Mouse (Mus musculus): ENCODE data around the gene Nsd2. TPM values are rescaled to one million over a fixed set of nuclear protein-coding genes. Genes with fewer than 3 reads are reported as not detected.

Nsd2 gene
- polyA plus RNA-seq, 1 experiment from 2014 or later, result 13.9 TPM

DNA sequence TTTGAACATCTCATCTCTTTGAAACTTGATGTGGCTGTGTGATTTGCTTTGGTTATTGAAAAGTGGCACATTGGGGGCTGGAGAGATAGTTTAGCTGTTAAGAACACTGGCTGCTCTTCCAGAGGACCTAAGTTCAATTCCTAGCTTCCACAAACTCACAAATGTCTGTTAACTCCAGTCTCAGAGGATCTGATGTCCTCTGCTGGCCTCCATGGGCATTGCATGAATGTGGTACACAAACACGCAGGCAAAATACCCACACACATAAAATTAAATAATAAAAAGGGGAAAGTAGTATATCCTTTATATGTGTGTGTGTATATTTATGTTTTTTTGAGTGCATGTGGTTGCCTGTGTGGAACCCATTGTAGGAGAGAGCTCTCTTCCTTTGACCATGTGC lies 10.3 kb downstream of the Nsd2 start:
- DNase-seq (no peak), ATAC-seq (no peak)
- Histone ChIP-seq H3K27me3 (ENCODE audit: insufficient read depth, low read length) (no peaks in the 10 kb centered on the region), H3K4me2 (ENCODE audit: low read depth, low read length) (no peak overlapping the region), H3K27ac (ENCODE audit: low read depth) (no peak overlapping the region), H3K4me1 (ENCODE audit: insufficient read depth) (no peaks in the 10 kb centered on the region), H3K9me3 (ENCODE audit: low read length) (no peaks in the 10 kb centered on the region), H3K4me3 (ENCODE audit: low read depth, low read length) (no peak overlapping the region), H3K36me3 (replicated peaks; ENCODE audit: insufficient read depth, low read length) (peaks cover 3% of the 10 kb centered on the region; the same call in 1 of the 2 replicates), H3K9ac (replicated peaks) (no peak overlapping the region)
- TF ChIP-seq EP300 (IDR thresholded peaks at IDR 0.05; ENCODE audit: low read depth) (no peak), CTCF (IDR thresholded peaks at IDR 0.05; ENCODE audit: low read depth) (peak; percentile 61)
- WGBS (ENCODE audit: insufficient replicate concordance), result 85% methylated on average over 1 of the region's 1 CpGs

DNA sequence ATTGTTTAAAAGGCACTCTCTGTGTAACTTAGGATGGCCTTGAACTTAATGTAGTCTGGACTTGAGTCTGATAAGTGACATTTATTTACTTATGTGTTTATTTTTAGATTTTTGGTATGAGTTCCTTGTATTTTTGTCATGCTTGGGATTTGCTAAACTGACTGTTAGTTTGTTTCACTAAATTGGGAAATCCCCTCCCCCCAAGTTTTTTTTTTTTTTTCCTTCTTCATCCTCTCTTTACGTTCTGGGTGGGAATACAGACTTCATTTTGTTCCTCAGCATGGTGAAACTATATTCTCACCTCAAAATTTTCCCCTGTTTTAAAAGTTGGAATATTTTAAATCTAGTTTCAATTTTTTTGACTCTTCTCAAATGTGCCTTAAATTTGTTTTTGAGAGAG lies 20.8 kb downstream of the Nsd2 start:
- Histone ChIP-seq H3K27ac (ENCODE audit: low read depth) (no peak overlapping the region), H3K27me3 (ENCODE audit: insufficient read depth, low read length) (no peaks in the 10 kb centered on the region), H3K9me3 (ENCODE audit: low read length) (no peaks in the 10 kb centered on the region), H3K9ac (replicated peaks) (no peak overlapping the region), H3K4me2 (ENCODE audit: low read depth, low read length) (no peak overlapping the region), H3K36me3 (replicated peaks; ENCODE audit: insufficient read depth, low read length) (peaks cover 21% of the 10 kb centered on the region), H3K4me3 (ENCODE audit: low read depth, low read length) (no peak overlapping the region), H3K4me1 (ENCODE audit: insufficient read depth) (peaks cover 7% of the 10 kb centered on the region; the same call in 1 of the 2 replicates)
- no peak for DNase-seq
- no peak for ATAC-seq
- 81% methylated on average over 1 of the region's 1 CpGs for WGBS (ENCODE audit: insufficient replicate concordance)
- TF ChIP-seq EP300 (IDR thresholded peaks at IDR 0.05; ENCODE audit: low read depth) (no peak), CTCF (IDR thresholded peaks at IDR 0.05; ENCODE audit: low read depth) (no peak)

DNA sequence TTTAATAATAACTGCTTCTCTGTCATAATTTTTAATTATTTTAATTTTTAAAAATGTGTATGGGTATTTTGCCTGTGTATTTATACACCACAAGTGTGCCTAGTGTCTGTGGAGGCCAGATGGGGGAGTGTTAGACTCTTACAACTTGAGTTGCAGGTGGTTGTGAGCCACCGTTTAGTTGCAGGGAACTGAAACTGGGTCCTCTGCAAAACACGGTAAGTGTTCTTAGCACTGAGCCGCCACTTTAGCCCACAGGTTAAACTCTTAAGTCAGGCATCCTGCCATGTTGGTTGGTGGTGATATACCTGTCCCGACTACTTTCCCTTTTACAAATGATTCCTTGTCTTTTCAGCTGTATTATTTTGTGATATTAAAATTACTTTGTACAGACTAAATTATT lies 22.0 kb downstream of the Nsd2 start:
- Histone ChIP-seq H3K27me3 (ENCODE audit: insufficient read depth, low read length) (no peaks in the 10 kb centered on the region), H3K4me3 (ENCODE audit: low read depth, low read length) (no peak overlapping the region), H3K4me1 (ENCODE audit: insufficient read depth) (peaks cover 7% of the 10 kb centered on the region; the same call in 1 of the 2 replicates), H3K9ac (replicated peaks) (no peak overlapping the region), H3K9me3 (ENCODE audit: low read length) (no peaks in the 10 kb centered on the region), H3K36me3 (replicated peaks; ENCODE audit: insufficient read depth, low read length) (peaks cover 27% of the 10 kb centered on the region), H3K27ac (ENCODE audit: low read depth) (no peak overlapping the region), H3K4me2 (ENCODE audit: low read depth, low read length) (no peak overlapping the region)
- DNase-seq, result no peak
- TF ChIP-seq CTCF (IDR thresholded peaks at IDR 0.05; ENCODE audit: low read depth) (no peak), EP300 (IDR thresholded peaks at IDR 0.05; ENCODE audit: low read depth) (no peak)
- WGBS (ENCODE audit: insufficient replicate concordance), result 65% methylated on average over 4 of the region's 4 CpGs
- no peak for ATAC-seq

DNA sequence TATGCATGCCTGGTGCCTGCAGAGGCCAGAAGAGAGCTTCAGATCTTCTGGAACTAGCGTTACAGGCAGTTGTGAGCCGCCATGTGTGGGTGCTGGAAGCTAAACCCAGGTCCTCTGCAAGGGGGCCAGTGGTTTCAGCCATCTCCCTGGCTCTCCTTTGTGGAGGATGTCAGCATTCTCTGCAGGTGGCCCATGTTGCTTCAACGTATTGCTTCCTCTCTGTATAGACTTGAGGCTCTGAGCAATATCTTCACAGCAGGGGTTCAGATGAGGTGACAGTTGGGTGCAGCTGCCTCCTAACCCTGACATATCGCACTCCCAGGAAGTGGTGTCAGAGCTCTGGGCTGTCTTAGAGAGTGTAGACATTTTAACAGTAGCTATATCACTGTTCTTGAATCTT lies 30.9 kb downstream of the Nsd2 start:
- H3K4me1 ChIP-seq (ENCODE audit: insufficient read depth), result no peaks in the 10 kb centered on the region
- DNase-seq (no peak), ATAC-seq (no peak)
- 84% methylated on average over 4 of the region's 4 CpGs for WGBS (ENCODE audit: insufficient replicate concordance)
- H3K4me3 ChIP-seq (ENCODE audit: low read depth, low read length), result no peak overlapping the region
- no peak for TF ChIP-seq EP300 (IDR thresholded peaks at IDR 0.05; ENCODE audit: low read depth)
- TF ChIP-seq CTCF (IDR thresholded peaks at IDR 0.05; ENCODE audit: low read depth), result no peak
- H3K9me3 ChIP-seq (ENCODE audit: low read length), result no peaks in the 10 kb centered on the region
- no peaks in the 10 kb centered on the region for H3K27me3 ChIP-seq (ENCODE audit: insufficient read depth, low read length)
- H3K4me2 ChIP-seq (ENCODE audit: low read depth, low read length), result no peak overlapping the region
- H3K27ac ChIP-seq (ENCODE audit: low read depth), result no peak overlapping the region
- H3K36me3 ChIP-seq (replicated peaks; ENCODE audit: insufficient read depth, low read length), result peaks cover 41% of the 10 kb centered on the region
- H3K9ac ChIP-seq (replicated peaks), result no peak overlapping the region

GRCm38 (mm10) chr5:33853086-33853485 lies 32.6 kb downstream of the Nsd2 start:
- Histone ChIP-seq H3K4me1 (ENCODE audit: insufficient read depth) (no peaks in the 10 kb centered on the region), H3K27ac (ENCODE audit: low read depth) (no peak overlapping the region), H3K4me2 (ENCODE audit: low read depth, low read length) (no peak overlapping the region), H3K27me3 (ENCODE audit: insufficient read depth, low read length) (no peaks in the 10 kb centered on the region), H3K4me3 (ENCODE audit: low read depth, low read length) (no peak overlapping the region), H3K9me3 (ENCODE audit: low read length) (no peaks in the 10 kb centered on the region), H3K9ac (replicated peaks) (no peak overlapping the region), H3K36me3 (replicated peaks; ENCODE audit: insufficient read depth, low read length) (peaks cover 52% of the 10 kb centered on the region)
- TF ChIP-seq EP300 (IDR thresholded peaks at IDR 0.05; ENCODE audit: low read depth) (no peak), CTCF (IDR thresholded peaks at IDR 0.05; ENCODE audit: low read depth) (peak; percentile 52)
- DNase-seq, result no peak
- WGBS (ENCODE audit: insufficient replicate concordance), result 100% methylated on average over 1 of the region's 1 CpGs
- no peak for ATAC-seq

GRCm38 (mm10) chr5:33854019-33854418 lies 33.5 kb downstream of the Nsd2 start:
- no peak for DNase-seq
- peaks cover 55% of the 10 kb centered on the region for H3K36me3 ChIP-seq (replicated peaks; ENCODE audit: insufficient read depth, low read length)

DNA sequence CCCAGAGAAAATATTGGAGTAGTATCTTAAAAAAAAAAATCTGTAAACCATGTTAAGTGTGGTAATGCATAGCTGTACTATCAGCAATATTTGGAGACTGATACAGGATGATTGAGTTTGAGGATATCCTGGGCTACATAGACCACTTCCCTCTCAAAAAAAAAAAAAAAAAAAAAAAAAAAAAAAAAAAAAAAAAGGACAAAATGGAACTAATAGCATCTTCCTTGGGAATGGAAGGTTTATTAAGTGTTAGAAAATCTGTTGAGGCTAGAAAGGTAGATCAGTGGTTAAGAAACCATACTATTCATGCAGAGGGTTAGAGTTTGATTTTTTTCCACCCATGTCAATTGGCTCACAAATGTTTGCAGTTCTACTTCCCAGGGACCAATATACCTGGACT lies 37.2 kb downstream of the Nsd2 start:
- H3K9me3 ChIP-seq (ENCODE audit: low read length), result no peaks in the 10 kb centered on the region
- no peak overlapping the region for H3K4me3 ChIP-seq (ENCODE audit: low read depth, low read length)
- peaks cover 67% of the 10 kb centered on the region for H3K36me3 ChIP-seq (replicated peaks; ENCODE audit: insufficient read depth, low read length)
- H3K27ac ChIP-seq (ENCODE audit: low read depth), result no peak overlapping the region
- no peak for ATAC-seq
- H3K9ac ChIP-seq (replicated peaks), result no peak overlapping the region
- H3K4me2 ChIP-seq (ENCODE audit: low read depth, low read length), result no peak overlapping the region
- TF ChIP-seq CTCF (IDR thresholded peaks at IDR 0.05; ENCODE audit: low read depth) (no peak), EP300 (IDR thresholded peaks at IDR 0.05; ENCODE audit: low read depth) (no peak)
- no peaks in the 10 kb centered on the region for H3K27me3 ChIP-seq (ENCODE audit: insufficient read depth, low read length)
- no peak for DNase-seq
- no peaks in the 10 kb centered on the region for H3K4me1 ChIP-seq (ENCODE audit: insufficient read depth)

More at GRCm38 (mm10) chr5:33854019-33854418, 33.5 kb downstream of the Nsd2 start:
- no peak overlapping the region for H3K4me3 ChIP-seq (ENCODE audit: low read depth, low read length)
- no peak overlapping the region for H3K27ac ChIP-seq (ENCODE audit: low read depth)
- WGBS (ENCODE audit: insufficient replicate concordance), result 80% methylated on average over 2 of the region's 2 CpGs
- no peak overlapping the region for H3K4me2 ChIP-seq (ENCODE audit: low read depth, low read length)
- H3K9ac ChIP-seq (replicated peaks), result no peak overlapping the region
- H3K27me3 ChIP-seq (ENCODE audit: insufficient read depth, low read length), result no peaks in the 10 kb centered on the region
- ATAC-seq, result no peak
- H3K4me1 ChIP-seq (ENCODE audit: insufficient read depth), result no peaks in the 10 kb centered on the region
- H3K9me3 ChIP-seq (ENCODE audit: low read length), result no peaks in the 10 kb centered on the region
- no peak for TF ChIP-seq EP300 (IDR thresholded peaks at IDR 0.05; ENCODE audit: low read depth)
- peak; percentile 43 for TF ChIP-seq CTCF (IDR thresholded peaks at IDR 0.05; ENCODE audit: low read depth)

Data from liver, postnatal 0 days (tissue).